Mouse (Mus musculus) olfactory bulb, adult 2 months (tissue): ENCODE data around the gene Fam136a.

ENCODE experiments used
- CTCF ChIP-seq: fragments of 200-500 bp; IDR thresholded peaks from 2 replicates; pipeline ENCODE4 v1.5.1; 2012; ENCODE audit warnings: low read depth, mild to moderate bottlenecking, low read length, moderate library complexity; ENCODE audit not compliant: insufficient read depth
- POLR2A ChIP-seq: fragments of 200-500 bp; IDR thresholded peaks from 2 replicates; pipeline ENCODE4 v1.6.1; 2012; ENCODE audit warnings: mild to moderate bottlenecking, low read depth, low read length, moderate library complexity; ENCODE audit not compliant: insufficient read depth

GRCm38 (mm10) chr6:86371950-86372516, 6.6 kb downstream of the Fam136a start:
- no peak for TF ChIP-seq POLR2A
- TF ChIP-seq CTCF = no peak
